Mouse (Mus musculus) hematopoietic stem cell, adult 5-6 weeks (primary cell): ENCODE measurements around the gene Msi2. TPM values are rescaled to one million over a fixed set of nuclear protein-coding genes. Genes with fewer than 3 reads are reported as not detected.

ENCODE experiments used
- ATAC-seq, 2 experiments: fragments of 125-278 bp in 1 of 2; replicated peaks in 1 of 2; 2 replicates each; pipeline ENCODE4 v1.8.0; 2016 to 2017; ENCODE audit warnings: inconsistent platforms in 2 of 2, mild to moderate bottlenecking in 2 of 2, moderate number of reproducible peaks in 2 of 2, low read depth in 1 of 2, moderate TSS enrichment in 1 of 2; ENCODE audit not compliant: low FRiP score in 2 of 2, poor library complexity in 2 of 2, severe bottlenecking in 2 of 2, insufficient read depth in 1 of 2, low TSS enrichment in 1 of 2
- total RNA-seq: library from RNA; stranded (forward); fragments of 172-1452, 232-1000 nt; gene quantifications from 2 replicates; pipeline ENCODE4 v1.2.3, GENCODE M21; 2017

Msi2 gene
- total RNA-seq, 1 experiment from 2014 or later = 397 TPM

- ATAC-seq = no peak
Observed at GRCm38 (mm10) chr11:88351722-88352473, 366.4 kb downstream of the Msi2 start.

- no peak for ATAC-seq
Observed at GRCm38 (mm10) chr11:88348690-88349089, 369.6 kb downstream of the Msi2 start.

GRCm38 (mm10) chr11:88348056-88348455 is 370.3 kb downstream of the Msi2 start:
- no peak for ATAC-seq

GRCm38 (mm10) chr11:88346066-88346465 is 372.2 kb downstream of the Msi2 start:
- no peak for ATAC-seq

- no peak for ATAC-seq
Observed at GRCm38 (mm10) chr11:88337926-88338325, 380.4 kb downstream of the Msi2 start.

GRCm38 (mm10) chr11:88334893-88335292 is 383.4 kb downstream of the Msi2 start:
- ATAC-seq = no peak

- no peak for ATAC-seq
Observed at GRCm38 (mm10) chr11:88332309-88332934, 385.9 kb downstream of the Msi2 start.

GRCm38 (mm10) chr11:88331722-88332121 is 386.6 kb downstream of the Msi2 start:
- ATAC-seq = no peak

- no peak for ATAC-seq
Observed at GRCm38 (mm10) chr11:88330799-88331198, 387.5 kb downstream of the Msi2 start.

GRCm38 (mm10) chr11:88328813-88329595 is 389.3 kb downstream of the Msi2 start:
- ATAC-seq = no peak

GRCm38 (mm10) chr11:88327016-88327415 is 391.3 kb downstream of the Msi2 start:
- ATAC-seq = no peak

GRCm38 (mm10) chr11:88318850-88319249 is 399.5 kb downstream of the Msi2 start:
- ATAC-seq = no peak

- ATAC-seq = no peak
Observed at GRCm38 (mm10) chr11:88315393-88315792, 402.9 kb downstream of the Msi2 start.

GRCm38 (mm10) chr11:88314471-88314870 is 403.8 kb downstream of the Msi2 start:
- ATAC-seq = no peak

- ATAC-seq = 0 out of 4 replicates have a peak, but pooled peaks of 1 of the 2 experiments have one; percentile 31
Observed at GRCm38 (mm10) chr11:88313512-88313911, 404.8 kb downstream of the Msi2 start.

- no peak for ATAC-seq
Observed at GRCm38 (mm10) chr11:88311606-88312005, 406.7 kb downstream of the Msi2 start.

GRCm38 (mm10) chr11:88310773-88311172 is 407.5 kb downstream of the Msi2 start:
- no peak for ATAC-seq

- ATAC-seq = no peak
Observed at GRCm38 (mm10) chr11:88309059-88309700, 409.1 kb downstream of the Msi2 start.
